Mouse (Mus musculus) liver, embryonic 15.5 days (tissue): Measurements from ENCODE around the gene Cd244a. TPM values are rescaled to one million over a fixed set of nuclear protein-coding genes. Genes with fewer than 3 reads are reported as not detected.

Experiments
- ATAC-seq: fragments of 200-750 bp; cut with Nextera tagmentation; 2 replicates; pipeline ENCODE4 v1.8.0; 2017; ENCODE audit warnings: moderate number of reproducible peaks, mild to moderate bottlenecking, moderate library complexity; ENCODE audit not compliant: insufficient read depth
- H3K27ac ChIP-seq: fragments of 300-500 bp; sonication (generic); replicated peaks from 2 replicates; pipeline ENCODE4 v1.5.1; 2015; ENCODE audit warnings: mild to moderate bottlenecking, inconsistent platforms
- H3K27me3 ChIP-seq: fragments of 300-500 bp; sonication (generic); 2 replicates; pipeline ENCODE4 v1.6.1; 2015; ENCODE audit warnings: mild to moderate bottlenecking, inconsistent platforms
- H3K36me3 ChIP-seq: fragments of 300-500 bp; sonication (generic); replicated peaks from 2 replicates; pipeline ENCODE4 v1.6.1; 2015; ENCODE audit warnings: moderate library complexity, mild to moderate bottlenecking, inconsistent platforms
- H3K4me1 ChIP-seq: fragments of 300-500 bp; sonication (generic); replicated peaks from 2 replicates; pipeline ENCODE4 v1.6.1; 2015; ENCODE audit warnings: inconsistent platforms
- H3K4me2 ChIP-seq: fragments of 300-500 bp; sonication (generic); 2 replicates; pipeline ENCODE4 v1.6.1; 2015; ENCODE audit warnings: moderate library complexity, mild to moderate bottlenecking, inconsistent platforms
- H3K4me3 ChIP-seq: fragments of 300-500 bp; sonication (generic); replicated peaks from 2 replicates; pipeline ENCODE4 v1.5.1; 2015; ENCODE audit warnings: mild to moderate bottlenecking, inconsistent platforms
- H3K9ac ChIP-seq: fragments of 300-500 bp; sonication (generic); 2 replicates; pipeline ENCODE4 v1.6.1; 2015; ENCODE audit warnings: moderate library complexity, mild to moderate bottlenecking, inconsistent platforms
- H3K9me3 ChIP-seq: fragments of 300-500 bp; sonication (generic); replicated peaks from 2 replicates; pipeline ENCODE4 v1.6.1; 2016; ENCODE audit warnings: inconsistent platforms
- WGBS: fragments of 180-500 bp; shearing (Covaris S2); methylation state at CpG from one replicate; pipeline ENCODE4 v1.1.7; 2015; ENCODE audit warnings: mixed read lengths; ENCODE audit not compliant: insufficient replicate concordance; 5-methylcytosine and 5-hydroxymethylcytosine counted together
- polyA plus RNA-seq: library from polyadenylated mRNA; unstranded; fragments of >200 nt; fragmentation: Nextera tagmentation; extraction: Ambion mirVana; gene quantifications from 2 replicates; pipeline ENCODE4 v1.2.1, GENCODE M21; 2015

Cd244a gene
- polyA plus RNA-seq, result 0.38 and 0.59 TPM in 2 replicates

DNA sequence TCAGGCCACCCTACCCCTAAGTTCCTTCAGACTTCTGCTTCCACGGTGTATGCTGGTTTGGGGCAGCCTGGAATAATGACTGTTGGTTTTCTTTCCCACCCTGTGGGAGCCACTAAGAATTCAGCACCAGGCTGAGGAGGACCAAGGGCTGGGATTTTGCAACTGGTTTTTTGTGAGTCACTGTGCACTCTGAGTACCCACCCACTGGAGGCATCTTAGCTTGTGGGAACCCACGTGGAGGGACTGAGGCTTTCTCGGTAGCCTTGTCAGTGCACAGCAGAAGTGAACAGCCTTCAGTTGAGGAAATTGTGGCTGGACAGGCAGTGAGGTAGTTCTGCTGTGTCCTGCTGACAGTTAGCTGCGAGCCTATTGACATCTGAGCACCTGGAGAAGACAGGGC lies at the start of gene Cd244a:
TSS of gene Cd244a (plus strand) at position 296 of the 400 bp plus-strand sequence.
- Histone ChIP-seq H3K4me1 (no peaks in the 10 kb centered on the region), H3K36me3 (no peaks in the 10 kb centered on the region), H3K9ac (no peak within 1 kb of the TSS), H3K9me3 (no peaks in the 10 kb centered on the region), H3K27ac (no peak within 1 kb of the TSS), H3K27me3 (no peaks in the 10 kb centered on the region), H3K4me2 (no peak within 1 kb of the TSS), H3K4me3 (no peak within 1 kb of the TSS)
- no peak for ATAC-seq
- WGBS, result 28% methylated on average over 4 of the region's 4 CpGs

DNA sequence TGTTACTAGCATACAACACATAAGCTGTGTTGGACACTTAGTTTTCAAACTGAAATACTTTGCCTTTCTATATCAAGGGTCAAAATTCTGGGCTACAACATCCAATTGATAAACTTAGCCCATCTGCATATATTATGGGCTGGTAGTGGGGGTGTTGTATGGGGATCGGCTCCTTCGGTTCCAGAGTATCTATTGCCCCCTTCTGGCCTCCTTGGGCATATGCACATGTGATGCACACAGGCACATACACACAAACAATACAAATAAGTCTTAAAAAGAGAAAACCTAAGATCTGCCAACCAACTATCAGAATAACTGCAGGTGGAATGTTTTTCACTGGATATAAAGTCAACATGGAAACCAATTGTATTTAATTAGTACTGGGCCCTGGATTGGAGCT lies 45.8 kb upstream of the Cd244a start:
- H3K27me3 ChIP-seq, result no peaks in the 10 kb centered on the region
- no peaks in the 10 kb centered on the region for H3K36me3 ChIP-seq
- no peak overlapping the region for H3K4me3 ChIP-seq
- H3K4me1 ChIP-seq, result no peaks in the 10 kb centered on the region
- H3K9me3 ChIP-seq, result no peaks in the 10 kb centered on the region
- H3K4me2 ChIP-seq, result no peak overlapping the region
- 58% methylated on average over 2 of the region's 2 CpGs for WGBS
- no peak overlapping the region for H3K9ac ChIP-seq
- ATAC-seq, result no peak
- H3K27ac ChIP-seq, result no peak overlapping the region

DNA sequence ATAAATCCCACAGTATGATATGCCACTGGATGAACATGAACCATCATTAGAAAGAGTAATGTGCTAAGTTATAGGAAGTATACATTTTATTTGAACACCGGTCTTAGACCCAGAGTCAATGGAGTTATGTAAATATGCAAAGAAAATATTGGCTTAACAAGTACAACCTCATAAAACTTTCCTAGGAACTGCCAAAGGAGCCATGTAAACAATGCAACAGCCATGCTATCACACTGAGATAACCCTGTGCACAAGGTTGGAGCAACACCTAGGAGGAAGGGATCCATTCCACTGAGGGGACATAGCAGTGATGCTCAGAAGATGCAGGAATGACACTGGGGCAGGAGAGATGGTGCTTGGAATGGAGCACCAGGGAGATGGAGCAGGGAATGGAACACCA lies 45.2 kb upstream of the Cd244a start:
- Histone ChIP-seq H3K4me2 (no peak overlapping the region), H3K9ac (no peak overlapping the region), H3K36me3 (no peaks in the 10 kb centered on the region), H3K4me1 (no peaks in the 10 kb centered on the region), H3K9me3 (no peaks in the 10 kb centered on the region), H3K4me3 (no peak overlapping the region), H3K27me3 (no peaks in the 10 kb centered on the region), H3K27ac (no peak overlapping the region)
- ATAC-seq, result no peak
- 77% methylated on average over 1 of the region's 1 CpGs for WGBS

DNA sequence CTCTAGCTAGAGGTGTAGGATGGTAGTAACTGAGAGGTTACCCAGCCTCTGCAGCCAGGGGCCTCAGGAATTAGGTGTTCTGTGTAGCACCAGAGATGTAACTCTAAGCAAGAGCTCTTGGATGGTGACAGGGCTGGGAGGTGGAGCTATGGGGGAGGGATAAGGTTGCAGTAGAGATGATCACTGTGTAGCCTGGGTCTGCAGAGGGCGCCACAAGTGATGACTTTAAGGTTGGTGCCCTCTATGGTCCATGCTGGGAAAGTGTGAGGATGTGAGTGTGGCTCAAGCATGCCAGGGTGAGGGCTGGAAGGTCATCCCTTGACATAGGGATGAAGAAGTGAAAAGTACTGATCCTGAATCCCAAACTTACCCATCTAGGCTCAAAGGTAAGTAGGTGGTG lies 44.0 kb upstream of the Cd244a start:
- H3K27me3 ChIP-seq, result no peaks in the 10 kb centered on the region
- no peaks in the 10 kb centered on the region for H3K36me3 ChIP-seq
- ATAC-seq, result no peak
- no peaks in the 10 kb centered on the region for H3K9me3 ChIP-seq
- H3K27ac ChIP-seq, result no peak overlapping the region
- H3K4me3 ChIP-seq, result no peak overlapping the region
- no peaks in the 10 kb centered on the region for H3K4me1 ChIP-seq
- 9% methylated on average over 1 of the region's 1 CpGs for WGBS
- H3K9ac ChIP-seq, result no peak overlapping the region
- H3K4me2 ChIP-seq, result no peak overlapping the region

DNA sequence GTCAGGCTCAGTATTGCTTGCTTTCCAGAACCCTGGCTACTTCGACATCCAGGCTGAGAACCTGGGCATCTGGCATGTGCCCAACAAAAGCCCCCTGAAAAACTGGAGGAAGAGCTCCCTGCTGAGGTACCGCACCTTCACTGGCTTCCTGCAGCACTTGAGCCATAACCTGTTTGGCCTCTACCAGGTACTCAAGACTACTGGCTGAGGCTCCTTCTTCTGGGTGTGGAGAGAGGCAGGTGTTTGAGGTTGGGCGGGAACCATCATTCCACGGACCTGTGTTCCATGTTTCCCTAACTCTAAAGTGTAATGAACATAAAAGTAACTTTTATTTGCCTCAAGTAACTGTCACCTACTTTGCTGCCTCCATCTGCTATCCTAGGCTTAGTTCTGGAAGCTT lies 43.4 kb upstream of the Cd244a start:
- no peak overlapping the region for H3K4me3 ChIP-seq
- WGBS, result 67% methylated on average over 4 of the region's 4 CpGs
- no peaks in the 10 kb centered on the region for H3K36me3 ChIP-seq
- H3K4me2 ChIP-seq, result no peak overlapping the region
- no peaks in the 10 kb centered on the region for H3K9me3 ChIP-seq
- no peak overlapping the region for H3K9ac ChIP-seq
- no peaks in the 10 kb centered on the region for H3K27me3 ChIP-seq
- H3K4me1 ChIP-seq, result no peaks in the 10 kb centered on the region
- no peak overlapping the region for H3K27ac ChIP-seq
- ATAC-seq, result no peak

DNA sequence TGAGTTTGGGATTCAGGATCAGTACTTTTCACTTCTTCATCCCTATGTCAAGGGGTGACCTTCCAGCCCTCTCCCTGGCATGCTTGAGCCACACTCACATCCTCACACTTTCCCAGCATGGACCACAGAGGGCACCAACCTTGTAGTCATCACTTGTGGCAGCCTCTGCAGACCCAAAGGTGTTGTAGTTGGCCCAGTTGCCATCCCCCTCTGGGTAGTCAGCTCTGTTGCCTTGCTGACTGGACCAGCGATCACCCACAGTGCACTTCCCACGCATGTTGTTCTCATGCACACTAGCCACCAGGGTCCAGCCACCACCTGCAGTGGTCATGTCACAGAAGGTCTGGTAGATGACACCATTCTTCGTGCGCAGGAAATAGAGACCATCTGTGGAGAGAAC lies 27.6 kb upstream of the Cd244a start:
- no peak overlapping the region for H3K4me2 ChIP-seq
- no peak overlapping the region for H3K27ac ChIP-seq
- H3K9ac ChIP-seq, result no peak overlapping the region
- 78% methylated on average over 4 of the region's 4 CpGs for WGBS
- H3K27me3 ChIP-seq, result no peaks in the 10 kb centered on the region
- H3K36me3 ChIP-seq, result no peaks in the 10 kb centered on the region
- H3K4me1 ChIP-seq, result no peaks in the 10 kb centered on the region
- H3K9me3 ChIP-seq, result no peaks in the 10 kb centered on the region
- no peak overlapping the region for H3K4me3 ChIP-seq
- no peak for ATAC-seq

DNA sequence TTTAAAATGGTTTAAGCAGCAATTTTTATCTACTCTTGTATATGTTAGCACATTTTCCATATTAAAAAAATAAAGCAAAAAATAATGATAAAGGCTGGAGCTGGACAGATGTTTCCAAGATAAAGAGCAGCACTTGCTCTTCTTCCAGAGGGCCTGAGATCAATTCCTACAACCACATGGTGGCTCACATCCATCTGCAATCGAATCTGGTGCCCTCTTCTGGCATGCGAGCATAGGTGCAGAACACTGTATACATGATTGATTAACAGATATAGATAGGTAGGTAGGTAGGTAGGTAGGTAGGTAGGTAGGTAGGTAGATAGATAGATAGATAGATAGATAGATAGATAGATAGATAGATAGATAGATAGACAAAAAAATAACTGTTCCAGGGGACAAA lies 26.2 kb upstream of the Cd244a start:
- Histone ChIP-seq H3K27ac (no peak overlapping the region), H3K4me3 (no peak overlapping the region), H3K4me1 (no peaks in the 10 kb centered on the region), H3K36me3 (no peaks in the 10 kb centered on the region), H3K9me3 (no peaks in the 10 kb centered on the region), H3K27me3 (no peaks in the 10 kb centered on the region), H3K9ac (no peak overlapping the region), H3K4me2 (no peak overlapping the region)
- 34% methylated on average over 2 of the region's 2 CpGs for WGBS
- no peak for ATAC-seq

DNA sequence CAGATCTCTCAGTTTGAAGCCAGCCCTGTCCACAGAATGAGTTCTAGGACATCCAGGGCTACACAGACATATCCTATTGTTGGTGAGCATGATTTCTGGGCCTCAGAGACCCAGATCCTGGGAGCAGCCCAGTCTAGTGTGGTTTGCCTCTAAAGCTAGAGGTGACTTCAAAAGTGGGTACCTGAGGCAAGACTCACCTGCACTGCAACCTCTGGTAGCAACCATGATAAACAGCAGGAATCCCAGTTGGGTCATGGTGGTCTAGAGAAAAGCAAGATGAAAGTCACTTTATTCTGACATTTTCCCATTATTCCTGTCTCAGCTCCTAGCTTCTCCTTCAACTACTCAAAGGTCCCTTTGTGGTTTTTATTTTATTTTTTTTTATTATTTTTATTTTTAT lies 24.4 kb upstream of the Cd244a start:
- Histone ChIP-seq H3K4me3 (no peak overlapping the region), H3K9me3 (0 out of 2 replicates have a peak, but pooled peaks cover 3% of the 10 kb centered on the region)

DNA sequence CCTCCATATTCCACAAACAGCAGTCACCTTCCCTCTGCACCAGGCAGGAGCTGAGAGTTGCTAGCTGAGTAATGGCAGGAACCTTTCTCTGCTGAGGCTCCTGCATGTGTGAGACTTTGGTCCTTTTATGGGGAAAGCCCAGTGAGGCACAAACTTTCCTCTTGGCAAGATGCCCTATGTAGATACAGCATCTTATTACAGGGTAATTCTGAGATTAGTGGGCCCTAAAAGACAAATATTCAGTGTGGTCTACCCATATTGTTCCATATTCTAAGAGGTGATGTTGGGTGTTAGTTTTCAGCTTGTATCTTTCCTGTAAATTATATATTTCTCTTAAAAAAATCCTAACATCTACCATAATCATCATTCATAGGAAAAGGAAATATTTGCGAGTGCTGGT lies 23.8 kb upstream of the Cd244a start, which contains the start of gene Itln1:
TSS of gene Itln1 (minus strand) at position 101 of the 400 bp plus-strand sequence.
- 62% methylated on average over 1 of the region's 1 CpGs for WGBS
- ATAC-seq, result no peak

More for the DNA sequence above, 24.4 kb upstream of the Cd244a start:
- H3K27me3 ChIP-seq, result no peaks in the 10 kb centered on the region
- H3K27ac ChIP-seq, result no peak overlapping the region
- no peaks in the 10 kb centered on the region for H3K4me1 ChIP-seq
- no peak overlapping the region for H3K9ac ChIP-seq
- ATAC-seq, result no peak
- H3K36me3 ChIP-seq, result no peaks in the 10 kb centered on the region
- no peak overlapping the region for H3K4me2 ChIP-seq

DNA sequence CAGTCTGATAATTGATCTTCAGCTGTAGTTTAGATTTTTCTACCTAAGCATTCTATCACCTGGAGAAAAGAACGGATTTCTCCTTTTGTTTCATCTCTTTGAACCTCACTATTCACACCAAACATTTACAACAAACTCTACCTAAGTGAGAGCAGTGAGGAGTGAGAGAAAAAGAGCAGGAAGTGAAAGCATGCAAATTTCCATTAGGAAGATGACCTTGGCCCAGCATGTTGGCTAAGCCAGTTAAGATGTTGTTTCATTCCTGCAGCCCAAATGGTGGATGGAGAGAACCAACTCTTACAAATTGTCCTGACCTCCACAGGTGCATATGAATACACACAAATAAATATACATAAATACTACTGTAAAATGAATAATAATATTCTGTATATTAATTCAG lies 18.3 kb upstream of the Cd244a start:
- Histone ChIP-seq H3K36me3 (no peaks in the 10 kb centered on the region), H3K27me3 (no peaks in the 10 kb centered on the region), H3K27ac (no peak overlapping the region), H3K4me3 (no peak overlapping the region), H3K9ac (no peak overlapping the region), H3K9me3 (0 out of 2 replicates have a peak, but pooled peaks cover 3% of the 10 kb centered on the region), H3K4me1 (no peaks in the 10 kb centered on the region), H3K4me2 (no peak overlapping the region)
- 41% methylated on average over 1 of the region's 1 CpGs for WGBS
- ATAC-seq, result no peak

More for the DNA sequence above, 23.8 kb upstream of the Cd244a start, which contains the start of gene Itln1:
- Histone ChIP-seq H3K9ac (no peak within 1 kb of the TSS), H3K36me3 (no peaks in the 10 kb centered on the region), H3K9me3 (0 out of 2 replicates have a peak, but pooled peaks cover 3% of the 10 kb centered on the region), H3K4me2 (no peak within 1 kb of the TSS), H3K4me1 (no peaks in the 10 kb centered on the region), H3K4me3 (no peak within 1 kb of the TSS), H3K27me3 (no peaks in the 10 kb centered on the region), H3K27ac (no peak within 1 kb of the TSS)

DNA sequence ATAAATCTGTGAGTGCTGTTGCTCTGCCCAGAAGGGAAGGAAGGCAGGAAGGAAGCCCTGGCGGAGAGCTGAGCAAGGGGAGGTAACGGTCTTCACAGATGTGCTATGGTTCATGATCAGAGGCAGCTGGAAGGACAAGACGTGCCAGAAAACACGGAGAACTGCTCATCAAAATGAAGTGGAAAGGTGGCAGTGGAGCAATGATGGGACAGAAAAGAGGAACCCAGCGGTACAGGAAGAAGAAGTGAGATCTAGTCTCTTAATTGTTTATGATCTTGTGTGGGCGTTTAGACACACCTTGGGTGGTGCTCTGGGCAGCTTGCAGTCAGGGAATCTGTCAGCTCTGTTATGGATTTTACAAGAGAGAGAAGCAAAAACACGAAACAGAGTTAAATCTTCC lies 7.7 kb upstream of the Cd244a start:
- H3K36me3 ChIP-seq, result no peaks in the 10 kb centered on the region
- no peak for ATAC-seq
- H3K4me1 ChIP-seq, result no peaks in the 10 kb centered on the region
- no peak overlapping the region for H3K9ac ChIP-seq
- no peaks in the 10 kb centered on the region for H3K27me3 ChIP-seq
- no peak overlapping the region for H3K4me3 ChIP-seq
- 27% methylated on average over 7 of the region's 7 CpGs for WGBS
- H3K9me3 ChIP-seq, result no peaks in the 10 kb centered on the region
- H3K27ac ChIP-seq, result no peak overlapping the region
- no peak overlapping the region for H3K4me2 ChIP-seq

DNA sequence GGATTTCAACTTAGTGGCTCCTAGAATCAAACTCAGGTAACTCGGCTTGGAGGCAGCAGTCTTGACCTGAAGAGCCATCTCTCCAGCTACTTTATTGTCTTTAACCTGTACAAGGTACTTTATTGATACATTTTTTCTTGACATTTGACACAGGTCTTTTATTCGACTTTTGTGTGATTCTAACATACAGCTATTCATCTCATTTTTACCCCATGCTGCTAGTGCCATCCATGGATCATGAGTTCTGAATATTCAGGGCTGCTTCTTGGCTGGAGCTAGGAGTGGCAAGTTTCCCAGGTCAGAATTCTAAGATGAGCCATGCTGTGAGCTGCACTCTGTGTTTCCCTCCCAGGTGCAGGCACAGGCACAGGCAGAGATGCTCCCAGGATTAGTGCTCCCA lies 6.8 kb upstream of the Cd244a start:
- 55% methylated on average over 2 of the region's 2 CpGs for WGBS
- Histone ChIP-seq H3K27me3 (no peaks in the 10 kb centered on the region), H3K27ac (no peak overlapping the region), H3K4me2 (no peak overlapping the region), H3K9me3 (no peaks in the 10 kb centered on the region), H3K4me3 (no peak overlapping the region), H3K9ac (no peak overlapping the region), H3K36me3 (no peaks in the 10 kb centered on the region), H3K4me1 (no peaks in the 10 kb centered on the region)
- no peak for ATAC-seq
